46 mouse cellular contexts compared by ENCODE assay signal in the genomic region with DNA sequence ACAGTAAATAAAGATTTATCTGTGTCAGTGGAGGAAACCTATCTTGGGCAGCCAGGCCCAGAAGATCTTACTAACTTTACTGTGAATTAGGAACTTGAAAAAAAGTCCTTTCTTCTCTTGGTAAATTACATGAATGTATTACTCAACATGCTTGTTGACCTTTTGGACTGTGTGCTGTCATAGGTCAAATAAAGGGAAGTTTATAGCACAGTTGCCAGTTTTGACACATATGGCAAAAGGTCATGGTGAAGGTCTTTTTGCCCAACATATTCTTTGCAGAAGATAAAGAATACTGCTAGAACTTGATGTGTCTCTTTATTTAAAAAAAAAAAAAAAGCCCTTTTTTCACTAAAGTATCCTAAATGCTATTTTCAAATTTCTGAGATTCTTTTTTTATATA. TPM values are rescaled to one million over a fixed set of nuclear protein-coding genes. Genes with fewer than 3 reads are reported as not detected.
"Had no signal": no experiment of that assay in that cellular context is flagged by ENCODE, and none has a peak within 500 bp of the region (broad histone marks: within the 10 kb centered on the region; RNA-seq: fewer than 3 reads in every experiment).

No protein-coding gene starts in this region.

- H3K9me3 ChIP-seq: limb, embryonic 10.5 days; limb, embryonic 12.5 days; limb, embryonic 13.5 days; limb, embryonic 15.5 days; liver, embryonic 13.5 days; liver, embryonic 15.5 days; lung, embryonic 15.5 days; megakaryocyte, embryonic 14.5 days; midbrain, embryonic 12.5 days; midbrain, embryonic 13.5 days; neural tube, embryonic 12.5 days had no signal

- H3K36me3 ChIP-seq: limb, embryonic 10.5 days; limb, embryonic 12.5 days; limb, embryonic 13.5 days; limb, embryonic 15.5 days; liver, embryonic 13.5 days; liver, embryonic 15.5 days; lung, embryonic 15.5 days; midbrain, embryonic 10.5 days; midbrain, embryonic 12.5 days; midbrain, embryonic 13.5 days; midbrain, embryonic 15.5 days; neural tube, embryonic 12.5 days had no signal

- DNase-seq: left cerebral cortex, postnatal 4 days; liver; liver, embryonic 13.5 days; liver, postnatal 0 days; lung, adult 18-20 months; lung, adult 2 months; lung, embryonic 14.5 days; lung, postnatal 10 days; lung, postnatal 14 days; lung, postnatal 36 days; lung, postnatal 4 days; midbrain, embryonic 14.5 days had no signal

- H3K9ac ChIP-seq: limb, embryonic 12.5 days; limb, embryonic 13.5 days; limb, embryonic 15.5 days; liver, embryonic 13.5 days; liver, embryonic 14.5 days; liver, embryonic 15.5 days; liver, postnatal 0 days; lung, embryonic 14.5 days; lung, embryonic 15.5 days; midbrain, embryonic 12.5 days; midbrain, embryonic 13.5 days; midbrain, embryonic 15.5 days; neural tube, embryonic 12.5 days had no signal

- H3K27me3 ChIP-seq: limb, embryonic 12.5 days; limb, embryonic 13.5 days; limb, embryonic 15.5 days; liver, embryonic 13.5 days; liver, embryonic 15.5 days; lung, embryonic 15.5 days; megakaryocyte, embryonic 14.5 days; midbrain, embryonic 12.5 days; midbrain, embryonic 13.5 days; midbrain, embryonic 15.5 days; neural tube, embryonic 12.5 days had no signal

- H3K4me1 ChIP-seq: limb, embryonic 10.5 days; limb, embryonic 12.5 days; limb, embryonic 13.5 days; limb, embryonic 15.5 days; liver, embryonic 13.5 days; liver, embryonic 15.5 days; lung, embryonic 15.5 days; megakaryocyte, embryonic 14.5 days; midbrain, embryonic 10.5 days; midbrain, embryonic 12.5 days; midbrain, embryonic 13.5 days; midbrain, embryonic 15.5 days; neural tube, embryonic 12.5 days had no signal

- H3K4me2 ChIP-seq: limb, embryonic 12.5 days; limb, embryonic 13.5 days; limb, embryonic 15.5 days; liver, embryonic 11.5 days; liver, embryonic 13.5 days; liver, embryonic 15.5 days; lung, embryonic 14.5 days; lung, embryonic 15.5 days; midbrain, embryonic 11.5 days; midbrain, embryonic 12.5 days; midbrain, embryonic 13.5 days; midbrain, embryonic 15.5 days; neural tube, embryonic 12.5 days had no signal

- ATAC-seq: liver, postnatal 0 days; lung, postnatal 0 days; midbrain, embryonic 13.5 days; midbrain, embryonic 15.5 days; midbrain, embryonic 16.5 days had no signal

- H3K4me3 ChIP-seq: limb, embryonic 10.5 days; limb, embryonic 12.5 days; limb, embryonic 13.5 days; limb, embryonic 15.5 days; liver, embryonic 13.5 days; liver, embryonic 15.5 days; lung, embryonic 15.5 days; megakaryocyte, embryonic 14.5 days; midbrain, embryonic 10.5 days; midbrain, embryonic 12.5 days; midbrain, embryonic 13.5 days; midbrain, embryonic 15.5 days; myocyte; neural tube, embryonic 12.5 days had no signal

- H3K27ac ChIP-seq: limb, embryonic 10.5 days; limb, embryonic 12.5 days; limb, embryonic 13.5 days; limb, embryonic 15.5 days; liver, embryonic 13.5 days; liver, embryonic 14.5 days; liver, embryonic 15.5 days; lung, embryonic 15.5 days; macrophage; midbrain, embryonic 10.5 days; midbrain, embryonic 12.5 days; midbrain, embryonic 13.5 days; midbrain, embryonic 15.5 days; neural tube, embryonic 12.5 days had no signal

RNA-seq across cellular contexts. Expression of gene Vmn2r106, which starts 1.6 kb away (rescaled TPM):
- total RNA-seq: left cerebral cortex, adult 8-10 months; left cerebral cortex, postnatal 10 days; left cerebral cortex, postnatal 14 days; left cerebral cortex, postnatal 25 days; left cerebral cortex, postnatal 36 days; left cerebral cortex, postnatal 4 days; megakaryocyte progenitor cell, adult 5-6 weeks; megakaryocyte, adult 5-6 weeks; megakaryocyte-erythroid progenitor cell, adult 5-6 weeks; midbrain, postnatal 0 days; monocyte, adult 5-6 weeks had no signal
- polyA plus RNA-seq: limb, embryonic 10.5 days; limb, embryonic 11.5 days; limb, embryonic 12.5 days; limb, embryonic 13.5 days; limb, embryonic 14.5 days; limb, embryonic 15.5 days; liver, embryonic 11.5 days; liver, embryonic 13.5 days; liver, embryonic 14.5 days; liver, embryonic 15.5 days; liver, embryonic 16.5 days; liver, postnatal 0 days; lung, adult 2 months; lung, embryonic 14.5 days; lung, embryonic 15.5 days; lung, embryonic 16.5 days; lung, postnatal 0 days; macrophage; midbrain, embryonic 10.5 days; midbrain, embryonic 11.5 days; midbrain, embryonic 12.5 days; midbrain, embryonic 13.5 days; midbrain, embryonic 14.5 days; midbrain, embryonic 15.5 days; midbrain, embryonic 16.5 days; midbrain, postnatal 0 days; myocyte; neural tube, embryonic 11.5 days; neural tube, embryonic 12.5 days had no signal

RNA-seq across cellular contexts. Expression of gene Vmn2r105, which starts 52.1 kb away (rescaled TPM):
- total RNA-seq: left cerebral cortex, adult 8-10 months; left cerebral cortex, postnatal 10 days; left cerebral cortex, postnatal 14 days; left cerebral cortex, postnatal 25 days; left cerebral cortex, postnatal 36 days; left cerebral cortex, postnatal 4 days; megakaryocyte progenitor cell, adult 5-6 weeks; megakaryocyte, adult 5-6 weeks; megakaryocyte-erythroid progenitor cell, adult 5-6 weeks; midbrain, postnatal 0 days; monocyte, adult 5-6 weeks had no signal
- polyA plus RNA-seq: limb, embryonic 10.5 days; limb, embryonic 11.5 days; limb, embryonic 12.5 days; limb, embryonic 13.5 days; limb, embryonic 14.5 days; limb, embryonic 15.5 days; liver, embryonic 11.5 days; liver, embryonic 13.5 days; liver, embryonic 14.5 days; liver, embryonic 15.5 days; liver, embryonic 16.5 days; liver, postnatal 0 days; lung, adult 2 months; lung, embryonic 14.5 days; lung, embryonic 15.5 days; lung, embryonic 16.5 days; lung, postnatal 0 days; macrophage; midbrain, embryonic 10.5 days; midbrain, embryonic 11.5 days; midbrain, embryonic 12.5 days; midbrain, embryonic 13.5 days; midbrain, embryonic 14.5 days; midbrain, embryonic 15.5 days; midbrain, embryonic 16.5 days; midbrain, postnatal 0 days; myocyte; neural tube, embryonic 11.5 days; neural tube, embryonic 12.5 days had no signal

RNA-seq across cellular contexts. Expression of gene Vmn2r107, which starts 58.1 kb away (rescaled TPM):
- total RNA-seq: left cerebral cortex, adult 8-10 months; left cerebral cortex, postnatal 10 days; left cerebral cortex, postnatal 14 days; left cerebral cortex, postnatal 25 days; left cerebral cortex, postnatal 36 days; left cerebral cortex, postnatal 4 days; megakaryocyte progenitor cell, adult 5-6 weeks; megakaryocyte, adult 5-6 weeks; megakaryocyte-erythroid progenitor cell, adult 5-6 weeks; midbrain, postnatal 0 days; monocyte, adult 5-6 weeks had no signal
- polyA plus RNA-seq: limb, embryonic 10.5 days; limb, embryonic 11.5 days; limb, embryonic 12.5 days; limb, embryonic 13.5 days; limb, embryonic 14.5 days; limb, embryonic 15.5 days; liver, embryonic 11.5 days; liver, embryonic 13.5 days; liver, embryonic 14.5 days; liver, embryonic 15.5 days; liver, embryonic 16.5 days; liver, postnatal 0 days; lung, adult 2 months; lung, embryonic 14.5 days; lung, embryonic 15.5 days; lung, embryonic 16.5 days; lung, postnatal 0 days; macrophage; midbrain, embryonic 10.5 days; midbrain, embryonic 11.5 days; midbrain, embryonic 12.5 days; midbrain, embryonic 13.5 days; midbrain, embryonic 14.5 days; midbrain, embryonic 15.5 days; midbrain, embryonic 16.5 days; midbrain, postnatal 0 days; myocyte; neural tube, embryonic 11.5 days; neural tube, embryonic 12.5 days had no signal
